Mouse (Mus musculus): ENCODE results near the gene Mrpl44. TPM values are rescaled to one million over a fixed set of nuclear protein-coding genes. Genes with fewer than 3 reads are reported as not detected.

Mrpl44 gene
- polyA plus RNA-seq, 1 experiment from 2014 or later: 54.8 TPM

DNA sequence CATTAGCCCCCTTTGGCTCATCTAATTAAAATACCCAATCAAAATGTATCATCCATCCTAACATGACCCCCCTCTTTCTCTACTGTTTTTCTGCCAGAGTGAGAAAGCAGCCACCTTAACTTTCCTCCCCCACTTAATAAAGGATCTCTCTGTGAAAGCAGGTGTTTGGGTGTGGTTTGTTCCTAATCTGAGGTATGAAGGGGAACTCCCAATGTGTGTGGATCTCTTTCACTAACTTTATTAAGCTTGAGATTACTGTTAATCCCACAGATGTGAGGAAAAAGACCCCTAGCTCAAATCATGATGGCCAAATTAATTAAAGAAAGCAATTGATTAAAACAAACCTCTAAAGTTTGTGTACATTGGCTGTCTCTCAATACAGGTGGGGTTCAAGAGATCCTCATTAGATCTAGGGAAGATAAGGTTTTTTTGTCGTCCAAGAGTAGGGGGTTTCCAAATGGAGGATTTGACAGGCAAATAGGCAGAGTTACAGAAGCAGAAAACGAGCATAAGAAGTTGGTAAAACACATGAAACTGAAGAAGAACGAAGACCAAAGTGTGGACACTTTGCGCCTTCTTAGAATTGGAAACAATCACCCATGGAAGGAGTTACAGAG is 1.5 kb upstream of the Mrpl44 start:
- Histone ChIP-seq H3K4me1 (ENCODE audit: control insufficient read depth, insufficient read depth, low read length) (peaks cover 2% of the 10 kb centered on the region; the same call in 1 of the 2 replicates), H3K9me3 (ENCODE audit: control insufficient read depth, low read length) (no peaks in the 10 kb centered on the region), H3K27ac (ENCODE audit: low read depth, low read length) (no peak overlapping the region), H3K9ac (ENCODE audit: low read length) (no peak overlapping the region), H3K4me3 (ENCODE audit: low read depth, low read length) (no peak overlapping the region), H3K4me2 (ENCODE audit: low read depth) (no peak overlapping the region), H3K36me3 (ENCODE audit: control insufficient read depth, insufficient read depth, low read length) (0 out of 2 replicates have a peak, but pooled peaks cover 2% of the 10 kb centered on the region), H3K27me3 (ENCODE audit: control insufficient read depth, insufficient read depth, low read length) (no peaks in the 10 kb centered on the region)
- WGBS: 77% methylated on average over 4 of the region's 4 CpGs
- no peak for DNase-seq (ENCODE audit: low spot score)
- no peak for ATAC-seq (ENCODE audit: insufficient read depth, low FRiP score, low TSS enrichment)

DNA sequence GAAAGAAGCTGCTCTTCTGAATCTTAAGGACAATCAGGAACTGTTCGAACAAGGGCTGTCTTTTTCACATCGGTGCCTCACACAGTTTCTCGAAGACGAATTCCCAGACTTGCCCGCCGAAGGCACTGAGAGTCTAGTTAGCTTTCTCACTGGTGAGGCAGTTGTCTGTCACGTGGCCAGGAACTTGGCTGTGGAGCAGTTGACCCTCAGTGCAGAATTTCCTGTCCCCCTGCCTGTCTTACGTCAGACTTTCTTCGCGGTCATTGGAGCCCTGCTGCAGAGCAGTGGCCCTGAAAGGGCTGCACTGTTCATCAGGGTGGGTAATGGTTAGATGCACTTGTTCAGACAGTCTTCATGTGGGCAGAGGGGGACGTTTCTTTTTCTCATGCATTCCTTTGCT is 2.2 kb downstream of the Mrpl44 start:
- H3K9ac ChIP-seq (ENCODE audit: low read length): no peak overlapping the region
- no peak for ATAC-seq (ENCODE audit: insufficient read depth, low FRiP score, low TSS enrichment)
- H3K27ac ChIP-seq (ENCODE audit: low read depth, low read length): no peak overlapping the region
- H3K4me3 ChIP-seq (ENCODE audit: low read depth, low read length): no peak overlapping the region
- no peak overlapping the region for H3K4me2 ChIP-seq (ENCODE audit: low read depth)
- no peaks in the 10 kb centered on the region for H3K9me3 ChIP-seq (ENCODE audit: control insufficient read depth, low read length)
- 84% methylated on average over 11 of the region's 11 CpGs for WGBS
- peaks cover 2% of the 10 kb centered on the region; the same call in 1 of the 2 replicates for H3K4me1 ChIP-seq (ENCODE audit: control insufficient read depth, insufficient read depth, low read length)
- peaks cover 11% of the 10 kb centered on the region for H3K36me3 ChIP-seq (ENCODE audit: control insufficient read depth, insufficient read depth, low read length)
- DNase-seq (ENCODE audit: low spot score): no peak
- H3K27me3 ChIP-seq (ENCODE audit: control insufficient read depth, insufficient read depth, low read length): no peaks in the 10 kb centered on the region

- WGBS: 86% methylated on average over 3 of the region's 3 CpGs
- Histone ChIP-seq H3K27ac (ENCODE audit: low read depth, low read length) (no peak overlapping the region), H3K9me3 (ENCODE audit: control insufficient read depth, low read length) (no peaks in the 10 kb centered on the region), H3K4me3 (ENCODE audit: low read depth, low read length) (no peak overlapping the region), H3K9ac (ENCODE audit: low read length) (no peak overlapping the region), H3K36me3 (ENCODE audit: control insufficient read depth, insufficient read depth, low read length) (peaks cover 11% of the 10 kb centered on the region), H3K27me3 (ENCODE audit: control insufficient read depth, insufficient read depth, low read length) (no peaks in the 10 kb centered on the region), H3K4me2 (ENCODE audit: low read depth) (no peak overlapping the region), H3K4me1 (ENCODE audit: control insufficient read depth, insufficient read depth, low read length) (no peaks in the 10 kb centered on the region)
- peak; percentile 17 for DNase-seq (ENCODE audit: low spot score)
- ATAC-seq (ENCODE audit: insufficient read depth, low FRiP score, low TSS enrichment): no peak
These were observed 6.6 kb downstream of the Mrpl44 start for GRCm38 (mm10) chr1:79782433-79782832.

DNA sequence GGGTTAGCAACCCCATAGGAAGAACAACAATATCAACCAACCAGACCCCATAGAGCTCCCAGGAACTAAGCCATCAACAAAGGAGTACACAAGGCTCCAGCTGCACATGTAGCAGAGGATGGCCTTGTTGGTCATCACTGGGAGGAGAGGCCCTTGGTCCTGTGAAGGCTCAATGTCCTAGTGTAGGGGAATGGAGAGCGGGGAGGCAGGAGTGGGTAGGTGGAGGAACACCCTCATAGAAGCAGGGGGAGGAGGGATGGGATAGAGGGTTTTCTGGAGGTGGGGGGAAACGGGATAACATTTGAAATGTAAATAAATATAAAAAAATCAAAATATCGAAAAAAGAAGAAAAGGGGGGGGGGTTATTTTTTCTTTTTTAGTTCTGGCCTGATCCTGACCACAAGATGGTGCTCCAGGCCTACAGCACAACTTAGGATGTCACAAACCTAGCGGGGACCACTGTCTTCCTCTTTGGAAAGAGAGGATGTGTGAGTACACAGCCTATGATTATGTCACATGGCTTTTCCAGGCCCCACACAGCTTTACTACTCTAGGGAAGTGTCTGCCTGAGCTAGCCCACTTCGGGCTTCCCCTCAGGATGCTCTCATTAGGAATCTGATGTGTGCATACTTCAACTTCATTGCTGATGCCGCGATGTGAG is 10.6 kb downstream of the Mrpl44 start:
- peak; percentile 50; the same call in 1 of the 2 replicates for ATAC-seq (ENCODE audit: insufficient read depth, low FRiP score, low TSS enrichment)

GRCm38 (mm10) chr1:79797084-79797483 is 21.3 kb downstream of the Mrpl44 start:
- no peak for ATAC-seq (ENCODE audit: insufficient read depth, low FRiP score, low TSS enrichment)

More for the DNA sequence above, 10.6 kb downstream of the Mrpl44 start:
- H3K4me2 ChIP-seq (ENCODE audit: low read depth): no peak overlapping the region
- WGBS: 70% methylated on average over 7 of the region's 7 CpGs
- H3K4me1 ChIP-seq (ENCODE audit: control insufficient read depth, insufficient read depth, low read length): no peaks in the 10 kb centered on the region
- H3K9me3 ChIP-seq (ENCODE audit: control insufficient read depth, low read length): no peaks in the 10 kb centered on the region
- peak; percentile 34 for DNase-seq (ENCODE audit: low spot score)
- peaks cover 8% of the 10 kb centered on the region for H3K36me3 ChIP-seq (ENCODE audit: control insufficient read depth, insufficient read depth, low read length)
- H3K27me3 ChIP-seq (ENCODE audit: control insufficient read depth, insufficient read depth, low read length): no peaks in the 10 kb centered on the region
- H3K27ac ChIP-seq (ENCODE audit: low read depth, low read length): no peak overlapping the region
- H3K9ac ChIP-seq (ENCODE audit: low read length): no peak overlapping the region
- no peak overlapping the region for H3K4me3 ChIP-seq (ENCODE audit: low read depth, low read length)

GRCm38 (mm10) chr1:79802858-79803427 is 27.1 kb downstream of the Mrpl44 start:
- Histone ChIP-seq H3K9ac (ENCODE audit: low read length) (no peak overlapping the region), H3K27me3 (ENCODE audit: control insufficient read depth, insufficient read depth, low read length) (no peaks in the 10 kb centered on the region), H3K36me3 (ENCODE audit: control insufficient read depth, insufficient read depth, low read length) (no peaks in the 10 kb centered on the region), H3K27ac (ENCODE audit: low read depth, low read length) (no peak overlapping the region), H3K4me2 (ENCODE audit: low read depth) (no peak overlapping the region), H3K4me1 (ENCODE audit: control insufficient read depth, insufficient read depth, low read length) (no peaks in the 10 kb centered on the region), H3K4me3 (ENCODE audit: low read depth, low read length) (no peak overlapping the region), H3K9me3 (ENCODE audit: control insufficient read depth, low read length) (no peaks in the 10 kb centered on the region)
- ATAC-seq (ENCODE audit: insufficient read depth, low FRiP score, low TSS enrichment) (peak; percentile 82), DNase-seq (ENCODE audit: low spot score) (peak; percentile 30)
- 49% methylated on average over 11 of the region's 11 CpGs for WGBS

More at GRCm38 (mm10) chr1:79797084-79797483, 21.3 kb downstream of the Mrpl44 start:
- Histone ChIP-seq H3K36me3 (ENCODE audit: control insufficient read depth, insufficient read depth, low read length) (no peaks in the 10 kb centered on the region), H3K27ac (ENCODE audit: low read depth, low read length) (no peak overlapping the region), H3K4me2 (ENCODE audit: low read depth) (no peak overlapping the region), H3K9me3 (ENCODE audit: control insufficient read depth, low read length) (no peaks in the 10 kb centered on the region), H3K27me3 (ENCODE audit: control insufficient read depth, insufficient read depth, low read length) (no peaks in the 10 kb centered on the region), H3K9ac (ENCODE audit: low read length) (no peak overlapping the region), H3K4me1 (ENCODE audit: control insufficient read depth, insufficient read depth, low read length) (no peaks in the 10 kb centered on the region), H3K4me3 (ENCODE audit: low read depth, low read length) (no peak overlapping the region)
- no peak for DNase-seq (ENCODE audit: low spot score)
- WGBS: 86% methylated on average over 3 of the region's 3 CpGs

GRCm38 (mm10) chr1:79803614-79804013 is 27.8 kb downstream of the Mrpl44 start:
- DNase-seq (ENCODE audit: low spot score) (no peak), ATAC-seq (ENCODE audit: insufficient read depth, low FRiP score, low TSS enrichment) (peak; percentile 4; the same call in 1 of the 2 replicates)
- no peak overlapping the region for H3K4me2 ChIP-seq (ENCODE audit: low read depth)
- H3K4me3 ChIP-seq (ENCODE audit: low read depth, low read length): no peak overlapping the region
- H3K9me3 ChIP-seq (ENCODE audit: control insufficient read depth, low read length): no peaks in the 10 kb centered on the region
- no peaks in the 10 kb centered on the region for H3K27me3 ChIP-seq (ENCODE audit: control insufficient read depth, insufficient read depth, low read length)
- WGBS: 81% methylated on average over 7 of the region's 7 CpGs
- peak overlapping the region; percentile 56; the same call in 1 of the 2 replicates for H3K27ac ChIP-seq (ENCODE audit: low read depth, low read length)
- no peak overlapping the region for H3K9ac ChIP-seq (ENCODE audit: low read length)
- H3K36me3 ChIP-seq (ENCODE audit: control insufficient read depth, insufficient read depth, low read length): no peaks in the 10 kb centered on the region
- H3K4me1 ChIP-seq (ENCODE audit: control insufficient read depth, insufficient read depth, low read length): no peaks in the 10 kb centered on the region

DNA sequence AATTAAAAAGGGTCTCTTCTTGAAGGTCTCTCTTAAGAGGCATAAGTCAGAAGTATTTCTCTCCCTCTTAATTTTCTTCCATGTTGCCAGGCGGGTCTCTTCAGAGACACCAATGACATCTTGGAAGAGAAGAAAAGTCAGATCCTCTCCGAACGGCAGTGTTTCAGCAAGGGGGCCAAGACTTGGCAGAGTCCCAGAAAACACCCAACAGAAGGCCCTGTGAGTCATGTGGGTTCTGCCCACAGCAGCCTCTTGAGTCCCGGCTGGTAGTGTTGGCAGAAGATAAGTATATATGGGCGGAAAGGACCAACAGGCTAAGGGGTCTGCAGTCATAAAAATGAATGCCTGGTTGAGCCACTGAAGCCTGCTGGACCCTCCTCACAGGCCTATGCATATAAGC is 31.0 kb downstream of the Mrpl44 start:
- H3K27ac ChIP-seq (ENCODE audit: low read depth, low read length): no peak overlapping the region
- no peak overlapping the region for H3K9ac ChIP-seq (ENCODE audit: low read length)
- no peak overlapping the region for H3K4me2 ChIP-seq (ENCODE audit: low read depth)
- H3K4me1 ChIP-seq (ENCODE audit: control insufficient read depth, insufficient read depth, low read length): no peaks in the 10 kb centered on the region
- no peaks in the 10 kb centered on the region for H3K9me3 ChIP-seq (ENCODE audit: control insufficient read depth, low read length)
- 91% methylated on average over 5 of the region's 5 CpGs for WGBS
- DNase-seq (ENCODE audit: low spot score) (no peak), ATAC-seq (ENCODE audit: insufficient read depth, low FRiP score, low TSS enrichment) (no peak)
- no peak overlapping the region for H3K4me3 ChIP-seq (ENCODE audit: low read depth, low read length)
- no peaks in the 10 kb centered on the region for H3K27me3 ChIP-seq (ENCODE audit: control insufficient read depth, insufficient read depth, low read length)
- no peaks in the 10 kb centered on the region for H3K36me3 ChIP-seq (ENCODE audit: control insufficient read depth, insufficient read depth, low read length)
